Mouse (Mus musculus) testis, adult 2 months (tissue): Measurements from ENCODE around the gene Plbd2. TPM values are rescaled to one million over a fixed set of nuclear protein-coding genes. Genes with fewer than 3 reads are reported as not detected.

ENCODE experiments used
- H3K27ac ChIP-seq: fragments of 200-500 bp; 2 replicates; pipeline ENCODE4 v1.5.1; 2012; ENCODE audit warnings: low read depth, low read length; ENCODE audit not compliant: control insufficient read depth, insufficient read depth
- H3K27me3 ChIP-seq: fragments of 200-500 bp; 2 replicates; pipeline ENCODE4 v1.6.1; 2012; ENCODE audit warnings: mild to moderate bottlenecking, low read length, moderate library complexity; ENCODE audit not compliant: control insufficient read depth, insufficient read depth
- H3K36me3 ChIP-seq: fragments of 200-500 bp; 2 replicates; pipeline ENCODE4 v1.6.1; 2012; ENCODE audit warnings: mild to moderate bottlenecking, low read length; ENCODE audit not compliant: control insufficient read depth, insufficient read depth
- H3K4me1 ChIP-seq: fragments of 200-500 bp; 2 replicates; pipeline ENCODE4 v1.6.1; 2012; ENCODE audit warnings: low read length; ENCODE audit not compliant: control insufficient read depth, insufficient read depth
- H3K4me3 ChIP-seq: fragments of 200-500 bp; 2 replicates; pipeline ENCODE4 v1.5.1; 2012; ENCODE audit warnings: low read depth, mild to moderate bottlenecking, low read length, moderate library complexity, mixed read lengths; ENCODE audit not compliant: control insufficient read depth
- CTCF ChIP-seq: fragments of 200-500 bp; IDR thresholded peaks from 2 replicates; pipeline ENCODE4 v1.5.1; 2012; ENCODE audit warnings: low read depth, mild to moderate bottlenecking, inconsistent platforms, low read length, moderate library complexity; ENCODE audit not compliant: control insufficient read depth, insufficient read depth, insufficient replicate concordance
- POLR2A ChIP-seq: fragments of 200-500 bp; IDR thresholded peaks from 2 replicates; pipeline ENCODE4 v1.6.1; 2012; ENCODE audit warnings: low read depth, mild to moderate bottlenecking, inconsistent platforms, low read length, moderate library complexity; ENCODE audit not compliant: control insufficient read depth
- polyA plus RNA-seq: library from polyadenylated mRNA; depleted of rRNA; stranded (reverse); fragments of >200 nt; gene quantifications from 2 replicates; pipeline ENCODE4 v1.2.3, GENCODE M21; 2012

Plbd2 gene
- polyA plus RNA-seq, 1 experiment: 86.2 TPM

DNA sequence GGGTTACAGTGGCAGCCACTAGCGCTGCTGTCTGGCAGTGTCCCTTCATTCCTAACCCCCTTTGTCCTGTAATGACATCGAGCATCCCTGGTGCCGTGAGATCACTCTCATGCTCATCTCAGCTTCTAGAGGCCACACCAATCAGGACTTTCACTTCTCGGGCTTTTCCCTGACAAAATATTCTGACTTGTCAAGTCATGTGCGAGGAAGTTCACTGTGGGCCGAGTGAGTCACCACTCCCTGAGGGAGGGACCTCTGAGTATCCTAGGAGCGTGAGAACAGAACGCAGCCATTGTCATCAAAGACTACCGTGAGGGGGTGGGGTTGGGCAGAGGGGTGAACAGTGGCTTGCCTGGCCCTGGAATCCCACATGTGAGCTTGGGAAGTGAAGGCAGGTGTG is 14.1 kb upstream of the Plbd2 start:
- Histone ChIP-seq H3K27me3 (no peaks in the 10 kb centered on the region), H3K4me3 (no peak overlapping the region), H3K4me1 (peaks cover 5% of the 10 kb centered on the region), H3K36me3 (no peaks in the 10 kb centered on the region), H3K27ac (no peak overlapping the region; the same call in 1 of the 2 replicates)
- TF ChIP-seq POLR2A (no peak), CTCF (no peak)

DNA sequence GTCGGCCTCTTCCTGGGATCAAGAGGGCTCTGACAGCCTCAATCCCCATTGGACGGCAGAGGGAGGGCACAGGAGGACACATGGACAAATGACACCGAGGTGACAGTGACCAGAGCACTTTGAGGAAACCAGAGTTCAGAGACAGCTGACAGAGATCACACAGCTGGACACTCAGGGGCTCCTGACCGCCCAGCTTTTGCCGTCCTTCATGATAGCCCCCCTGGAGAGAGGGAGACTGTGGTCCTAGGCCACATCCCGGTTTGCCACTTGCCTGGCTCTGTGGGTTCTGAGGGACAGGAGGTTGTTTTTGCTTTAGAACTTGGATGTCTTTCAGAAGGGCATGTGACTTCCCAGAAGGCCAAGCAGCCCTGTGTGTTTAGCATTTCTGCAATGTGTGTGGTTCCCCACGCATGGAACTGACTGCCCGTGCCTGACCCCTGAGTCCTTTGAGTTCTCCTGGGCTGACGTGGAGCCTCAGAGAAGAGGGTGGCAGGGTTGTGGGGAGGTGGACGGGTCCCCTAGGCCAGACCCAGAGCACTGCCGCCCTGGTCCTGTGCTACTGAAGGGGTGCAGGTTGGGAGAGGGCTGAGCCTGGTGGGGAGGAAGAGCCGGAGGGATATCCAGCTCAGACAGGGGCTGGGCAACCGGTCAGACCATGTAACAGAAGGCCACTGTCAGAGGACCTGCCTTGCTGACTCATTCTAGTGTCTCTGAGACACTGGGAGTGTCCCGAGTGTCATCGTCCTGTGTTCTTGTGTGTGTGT is 13.0 kb upstream of the Plbd2 start:
- no peak for TF ChIP-seq CTCF
- H3K27ac ChIP-seq: peak overlapping the region; percentile 34; the same call in 1 of the 2 replicates
- no peaks in the 10 kb centered on the region for H3K36me3 ChIP-seq
- peaks cover 10% of the 10 kb centered on the region for H3K4me1 ChIP-seq
- H3K4me3 ChIP-seq: no peak overlapping the region
- H3K27me3 ChIP-seq: no peaks in the 10 kb centered on the region

DNA sequence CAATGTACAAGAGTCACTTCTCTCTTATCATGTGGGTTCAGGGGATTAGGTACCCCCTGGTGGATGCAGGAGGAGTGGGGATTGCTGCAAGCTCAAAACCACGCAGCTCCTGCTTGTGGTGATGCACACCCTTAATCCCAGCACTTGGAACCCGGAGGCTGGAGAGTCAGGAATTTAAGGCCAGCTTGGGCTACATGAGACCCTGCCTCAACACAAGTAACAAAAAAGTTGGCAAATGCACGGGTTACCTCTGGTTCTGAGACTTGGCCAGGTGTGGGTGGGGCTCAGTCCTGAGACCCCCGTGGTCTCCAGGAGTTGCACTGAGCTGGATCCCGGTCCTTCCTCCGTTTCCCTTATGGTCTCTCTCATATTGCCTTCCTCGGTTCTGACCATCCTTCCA is 12.0 kb upstream of the Plbd2 start:
- TF ChIP-seq POLR2A (no peak), CTCF (no peak)
- Histone ChIP-seq H3K27ac (no peak overlapping the region), H3K4me3 (no peak overlapping the region), H3K27me3 (no peaks in the 10 kb centered on the region), H3K36me3 (no peaks in the 10 kb centered on the region), H3K4me1 (peaks cover 15% of the 10 kb centered on the region)

- no peaks in the 10 kb centered on the region for H3K27me3 ChIP-seq
- peaks cover 17% of the 10 kb centered on the region for H3K4me1 ChIP-seq
- no peak for TF ChIP-seq CTCF
- TF ChIP-seq POLR2A: no peak
- no peak overlapping the region for H3K4me3 ChIP-seq
- H3K36me3 ChIP-seq: no peaks in the 10 kb centered on the region
- no peak overlapping the region for H3K27ac ChIP-seq
Measured at GRCm38 (mm10) chr5:120514754-120515153, 11.3 kb upstream of the Plbd2 start.

GRCm38 (mm10) chr5:120514031-120514677 is 10.7 kb upstream of the Plbd2 start:
- TF ChIP-seq CTCF: no peak
- TF ChIP-seq POLR2A: no peak
- Histone ChIP-seq H3K4me1 (peaks cover 17% of the 10 kb centered on the region), H3K36me3 (no peaks in the 10 kb centered on the region), H3K27me3 (no peaks in the 10 kb centered on the region), H3K27ac (no peak overlapping the region), H3K4me3 (no peak overlapping the region)

DNA sequence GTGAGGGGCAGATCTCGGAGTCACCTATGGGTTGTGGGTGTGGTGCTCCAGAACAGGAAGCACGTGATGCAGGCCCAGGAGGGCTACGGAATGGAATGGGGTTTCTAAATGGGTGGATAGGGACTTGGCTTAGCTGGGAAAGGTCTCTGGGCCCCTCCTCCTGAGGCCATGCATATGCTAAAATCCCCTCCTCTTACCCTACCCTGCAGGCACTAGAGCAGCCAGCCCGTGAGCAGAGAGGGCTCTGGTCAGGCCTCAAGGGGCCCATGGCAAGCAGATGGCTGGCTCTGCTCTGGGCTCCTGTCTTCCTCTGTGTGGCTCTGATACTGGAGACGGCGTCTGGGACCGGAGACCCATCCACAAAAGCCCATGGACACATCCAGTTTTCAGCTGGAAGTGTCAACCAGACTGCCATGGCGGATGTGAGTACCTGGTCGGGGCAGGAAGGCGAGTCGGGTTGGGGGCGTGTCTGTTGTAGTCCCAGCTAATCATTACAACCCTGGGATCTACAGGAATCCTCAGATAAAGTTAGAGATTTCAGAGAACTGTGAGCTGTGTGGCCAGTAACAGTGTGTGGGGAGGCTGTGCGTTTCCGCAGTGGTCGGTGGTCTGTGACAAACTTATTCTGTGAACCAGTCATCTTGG is 9.6 kb upstream of the Plbd2 start:
- H3K27ac ChIP-seq: no peak overlapping the region
- TF ChIP-seq POLR2A (no peak), CTCF (no peak)
- no peaks in the 10 kb centered on the region for H3K27me3 ChIP-seq
- H3K4me1 ChIP-seq: peaks cover 17% of the 10 kb centered on the region
- no peak overlapping the region for H3K4me3 ChIP-seq
- H3K36me3 ChIP-seq: no peaks in the 10 kb centered on the region

- Histone ChIP-seq H3K27ac (no peak overlapping the region), H3K4me1 (peaks cover 14% of the 10 kb centered on the region), H3K27me3 (no peaks in the 10 kb centered on the region), H3K36me3 (no peaks in the 10 kb centered on the region), H3K4me3 (peak overlapping the region; percentile 88)
- TF ChIP-seq CTCF (no peak), POLR2A (no peak)
Measured at GRCm38 (mm10) chr5:120511643-120512220, 8.3 kb upstream of the Plbd2 start.
